Mouse (Mus musculus): Measurements from ENCODE around the gene Gm42421.
A peak's percentile ranks its signal among the peaks of the same experiment; 100 is the strongest.

Gene Gm42421

GRCm38 (mm10) chr5:143927875-143928274 is at the start of gene Gm42421:
TSS of gene Gm42421 (plus strand) at chr5:143928175.
- DNase-seq (ENCODE audit: low spot score) = no peak

- no peak for DNase-seq (ENCODE audit: low spot score)
These were observed 42.7 kb upstream of the Gm42421 start for GRCm38 (mm10) chr5:143885274-143885673.

GRCm38 (mm10) chr5:143890741-143891140 is 37.2 kb upstream of the Gm42421 start:
- no peak for DNase-seq (ENCODE audit: low spot score)

- no peak for DNase-seq (ENCODE audit: low spot score)
These were observed 35.6 kb upstream of the Gm42421 start for GRCm38 (mm10) chr5:143892255-143892886.

- DNase-seq (ENCODE audit: low spot score) = peak; percentile 21
These were observed 34.6 kb upstream of the Gm42421 start for GRCm38 (mm10) chr5:143893396-143893795.

GRCm38 (mm10) chr5:143897635-143898330 is 30.2 kb upstream of the Gm42421 start, which contains the start of gene Ankrd61:
TSS of gene Ankrd61 (minus strand) at chr5:143897685.
- no peak for DNase-seq (ENCODE audit: low spot score)

- DNase-seq (ENCODE audit: low spot score) = peak; percentile 55
These were observed 25.9 kb upstream of the Gm42421 start for GRCm38 (mm10) chr5:143902111-143902510.

GRCm38 (mm10) chr5:143903813-143904212 is 24.2 kb upstream of the Gm42421 start:
- no peak for DNase-seq (ENCODE audit: low spot score)

GRCm38 (mm10) chr5:143906429-143906828 is 21.5 kb upstream of the Gm42421 start:
- DNase-seq (ENCODE audit: low spot score) = no peak

GRCm38 (mm10) chr5:143908926-143909325 is 19.0 kb upstream of the Gm42421 start:
- peak; percentile 28 for DNase-seq (ENCODE audit: low spot score)

GRCm38 (mm10) chr5:143909417-143910400 is 18.3 kb upstream of the Gm42421 start, which contains the start of the genes Aimp2 and Pms2:
TSS of gene Aimp2 (minus strand) at chr5:143909847.
TSS of gene Pms2 (plus strand) at chr5:143909964.
- peak; percentile 100 for DNase-seq (ENCODE audit: low spot score)

GRCm38 (mm10) chr5:143916221-143916620 is 11.8 kb upstream of the Gm42421 start:
- DNase-seq (ENCODE audit: low spot score) = no peak

- DNase-seq (ENCODE audit: low spot score) = peak; percentile 84
These were observed 10.6 kb upstream of the Gm42421 start for GRCm38 (mm10) chr5:143917418-143917817.

GRCm38 (mm10) chr5:143918120-143918519 is 9.9 kb upstream of the Gm42421 start:
- no peak for DNase-seq (ENCODE audit: low spot score)

- no peak for DNase-seq (ENCODE audit: low spot score)
These were observed 3.1 kb upstream of the Gm42421 start for GRCm38 (mm10) chr5:143924781-143925452.

- no peak for DNase-seq (ENCODE audit: low spot score)
These were observed 1.3 kb downstream of the Gm42421 start for GRCm38 (mm10) chr5:143929291-143929690.

GRCm38 (mm10) chr5:143930656-143931055 is 2.7 kb downstream of the Gm42421 start:
- no peak for DNase-seq (ENCODE audit: low spot score)

GRCm38 (mm10) chr5:143931863-143932580 is 4.0 kb downstream of the Gm42421 start:
- DNase-seq (ENCODE audit: low spot score) = no peak

- DNase-seq (ENCODE audit: low spot score) = no peak
These were observed 4.9 kb downstream of the Gm42421 start, which contains the start of gene Rsph10b for GRCm38 (mm10) chr5:143932831-143933230. TSS of gene Rsph10b (plus strand) at chr5:143933035.

- no peak for DNase-seq (ENCODE audit: low spot score)
These were observed 5.4 kb downstream of the Gm42421 start for GRCm38 (mm10) chr5:143933414-143933813.

GRCm38 (mm10) chr5:143933875-143934274 is 5.9 kb downstream of the Gm42421 start:
- DNase-seq (ENCODE audit: low spot score) = no peak

All from MN1 (cell line).